Mouse (Mus musculus): ENCODE results near the gene Plcb3.
"Not testable (repeated sequence)": the region's sequence is repeated elsewhere in the genome, so short reads cannot be mapped to it uniquely, and the experiment has no call there.

The Plcb3 gene

GRCm38 (mm10) chr19:6975537-6976521, at the start of gene Plcb3:
Gene Plcb3, minus strand, starts transcription at chr19:6976470.
- peak; percentile 82 for DNase-seq

GRCm38 (mm10) chr19:7020224-7020641, 44.0 kb upstream of the Plcb3 start:
- no peak for DNase-seq

GRCm38 (mm10) chr19:7019191-7019590, 42.9 kb upstream of the Plcb3 start, which contains the start of gene Fermt3:
Gene Fermt3, minus strand, starts transcription at chr19:7019469.
- DNase-seq = peak; percentile 85

GRCm38 (mm10) chr19:7018546-7018945, 42.3 kb upstream of the Plcb3 start:
- no peak for DNase-seq

- DNase-seq = no peak
Measured at GRCm38 (mm10) chr19:7017541-7018457, 41.5 kb upstream of the Plcb3 start.

GRCm38 (mm10) chr19:7014481-7015135, 38.3 kb upstream of the Plcb3 start:
- DNase-seq = no peak

GRCm38 (mm10) chr19:7013984-7014383, 37.7 kb upstream of the Plcb3 start:
- DNase-seq = no peak

- no peak for DNase-seq
Measured at GRCm38 (mm10) chr19:7012426-7012825, 36.2 kb upstream of the Plcb3 start.

GRCm38 (mm10) chr19:7006892-7007593, 30.8 kb upstream of the Plcb3 start:
- DNase-seq = no peak

- no peak for DNase-seq
Measured at GRCm38 (mm10) chr19:6999360-7000063, 23.2 kb upstream of the Plcb3 start.

- peak; percentile 2 for DNase-seq
Measured at GRCm38 (mm10) chr19:6997721-6998290, 21.5 kb upstream of the Plcb3 start.

GRCm38 (mm10) chr19:6996006-6996405, 19.7 kb upstream of the Plcb3 start, which contains the start of the genes Nudt22 and Trpt1:
Gene Nudt22, minus strand, starts transcription at chr19:6996117.
Gene Trpt1, plus strand, starts transcription at chr19:6996131.
- DNase-seq = peak; percentile 89

GRCm38 (mm10) chr19:6995255-6995991, 19.2 kb upstream of the Plcb3 start:
- peak; percentile 13 for DNase-seq

GRCm38 (mm10) chr19:6994489-6994888, 18.2 kb upstream of the Plcb3 start:
- peak; percentile 2 for DNase-seq

GRCm38 (mm10) chr19:6994002-6994401, 17.7 kb upstream of the Plcb3 start:
- DNase-seq = peak; percentile 3

GRCm38 (mm10) chr19:6993011-6993770, 16.9 kb upstream of the Plcb3 start:
- no peak for DNase-seq

GRCm38 (mm10) chr19:6992011-6992858, 16.0 kb upstream of the Plcb3 start, which contains the start of gene Dnajc4:
Gene Dnajc4, minus strand, starts transcription at chr19:6992572.
- DNase-seq = peak; percentile 98

- DNase-seq = not testable (repeated sequence)
Measured at GRCm38 (mm10) chr19:6991166-6991565, 14.9 kb upstream of the Plcb3 start.

All from layer of hippocampus, adult 9-11 months (tissue).